Mouse (Mus musculus) A20 (cell line): ENCODE data around the gene Nxph2.
A peak's percentile ranks its signal among the peaks of the same experiment; 100 is the strongest.

Source experiments
- DNase-seq: peaks from one replicate; pipeline ENCODE4 v3.0.0-alpha.2; 2011; ENCODE audit warnings: low read depth, low spot score

The Nxph2 gene

GRCm38 (mm10) chr2:23320746-23321585 is at the start of gene Nxph2:
Nxph2 (plus strand) TSS chr2:23321246.
- DNase-seq, result no peak

GRCm38 (mm10) chr2:23290991-23291390 is 30.1 kb upstream of the Nxph2 start:
- peak; percentile 13 for DNase-seq

GRCm38 (mm10) chr2:23314869-23315268 is 6.2 kb upstream of the Nxph2 start:
- peak; percentile 4 for DNase-seq
